ENCODE assay signal across 11 mouse cellular contexts in the genomic region with DNA sequence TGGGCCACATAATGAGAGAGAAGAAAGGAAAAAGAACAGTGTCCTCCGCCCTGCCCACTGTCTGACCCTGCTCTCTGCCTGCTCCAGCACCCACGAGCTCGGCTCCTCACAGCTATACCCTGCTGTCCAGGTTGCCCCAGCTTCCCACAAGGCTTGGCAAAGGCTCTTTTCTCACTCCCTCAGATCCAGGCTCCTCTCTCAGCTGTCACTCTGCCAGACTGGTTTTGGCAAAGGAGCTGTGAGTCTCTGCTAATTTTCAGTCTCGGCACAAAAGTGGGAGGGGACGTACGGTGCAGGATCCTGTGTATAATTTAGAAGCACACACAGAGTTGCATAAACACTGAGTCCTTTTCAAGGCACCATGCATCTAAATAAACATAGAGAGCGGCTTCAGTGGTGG. TPM values are rescaled to one million over a fixed set of nuclear protein-coding genes. Genes with fewer than 3 reads are reported as not detected.
A peak's percentile ranks its signal among the peaks of the same experiment; 100 is the strongest.
DNase-seq lines count a peak whose midpoint lies in the region; ATAC-seq lines count a peak whose summit lies in the region.
"Had no signal": no experiment of that assay in that cellular context is flagged by ENCODE, and none has a peak within 500 bp of the region (broad histone marks: within the 10 kb centered on the region; RNA-seq: fewer than 3 reads in every experiment).

No protein-coding gene starts in this region.

- no peaks in the 10 kb centered on the region; the same call in 1 of the 2 replicates for H3K4me1 ChIP-seq in forebrain, embryonic 14.5 days (ENCODE audit: control insufficient read depth, insufficient read depth, low read length)
- H3K4me1 ChIP-seq in forebrain, embryonic 10.5 days: no peaks in the 10 kb centered on the region
- H3K4me1 ChIP-seq in heart, embryonic 12.5 days (replicated peaks): no peaks in the 10 kb centered on the region
- H3K4me1 ChIP-seq: limb, embryonic 15.5 days had no signal

- H3K9me3 ChIP-seq in forebrain, embryonic 14.5 days (replicated peaks; ENCODE audit: control insufficient read depth, low read length): no peaks in the 10 kb centered on the region; the same call in 1 of the 2 replicates
- H3K9me3 ChIP-seq in forebrain, embryonic 10.5 days: peaks cover 15% of the 10 kb centered on the region
- peaks cover 23% of the 10 kb centered on the region for H3K9me3 ChIP-seq in heart, embryonic 12.5 days (replicated peaks)
- H3K9me3 ChIP-seq: limb, embryonic 15.5 days had no signal

- H3K4me2 ChIP-seq in forebrain, embryonic 14.5 days (ENCODE audit: low read length): no peak overlapping the region
- H3K4me2 ChIP-seq in heart, embryonic 12.5 days: no peak overlapping the region
- H3K4me2 ChIP-seq: limb, embryonic 15.5 days had no signal

- H3K27me3 ChIP-seq in forebrain, embryonic 14.5 days (replicated peaks; ENCODE audit: control insufficient read depth, insufficient read depth, low read length): no peaks in the 10 kb centered on the region
- H3K27me3 ChIP-seq in forebrain, embryonic 10.5 days (ENCODE audit: poor library complexity, severe bottlenecking): no peaks in the 10 kb centered on the region
- H3K27me3 ChIP-seq in heart, embryonic 12.5 days (replicated peaks): no peaks in the 10 kb centered on the region
- H3K27me3 ChIP-seq: limb, embryonic 15.5 days had no signal

- H3K9ac ChIP-seq in forebrain, embryonic 14.5 days (ENCODE audit: low read length): no peak overlapping the region
- H3K9ac ChIP-seq in heart, embryonic 12.5 days: no peak overlapping the region
- H3K9ac ChIP-seq: limb, embryonic 15.5 days had no signal

- intact Hi-C loops in left cerebral cortex, postnatal 14 days (cut with DNase I): no loop called here

- H3K4me3 ChIP-seq in forebrain, embryonic 14.5 days (ENCODE audit: low read depth, low read length): no peak overlapping the region
- no peak overlapping the region for H3K4me3 ChIP-seq in forebrain, embryonic 10.5 days
- no peak overlapping the region for H3K4me3 ChIP-seq in heart, embryonic 12.5 days
- H3K4me3 ChIP-seq: limb, embryonic 15.5 days had no signal

- H3K36me3 ChIP-seq in forebrain, embryonic 14.5 days (ENCODE audit: control insufficient read depth, insufficient read depth, low read length): no peaks in the 10 kb centered on the region
- H3K36me3 ChIP-seq in forebrain, embryonic 10.5 days (replicated peaks): no peaks in the 10 kb centered on the region
- H3K36me3 ChIP-seq in heart, embryonic 12.5 days: no peaks in the 10 kb centered on the region
- H3K36me3 ChIP-seq: limb, embryonic 15.5 days had no signal

- 48% methylated on average over 7 of the region's 7 CpGs for WGBS in forebrain, embryonic 14.5 days
- 84% methylated on average over 7 of the region's 7 CpGs for WGBS in forebrain, embryonic 10.5 days
- WGBS in heart, embryonic 12.5 days: 85% methylated on average over 7 of the region's 7 CpGs

- DNase-seq in forebrain, embryonic 14.5 days (ENCODE audit: low spot score): peak; percentile 92
- DNase-seq in forebrain, embryonic 10.5 days (ENCODE audit: extremely low spot score, low spot score): no peak
- peak; percentile 64 for DNase-seq in Muller cell, postnatal 12 days (ENCODE audit: inconsistent ontology term)
- DNase-seq in frontal cortex, postnatal 14 days (ENCODE audit: low spot score in 2 of 2): peak; percentile 70 to 74
- peak; percentile 85 to 94 for DNase-seq in left cerebral cortex, postnatal 14 days (ENCODE audit: low spot score in 2 of 2)
- no peak for DNase-seq in spleen, adult 18-20 months
- DNase-seq in thymus, postnatal 25 days: no peak
- DNase-seq: heart, postnatal 4 days had no signal

- H3K27ac ChIP-seq in forebrain, embryonic 14.5 days (ENCODE audit: low read depth, low read length): no peak overlapping the region; the same call in 1 of the 2 replicates
- no peak overlapping the region for H3K27ac ChIP-seq in forebrain, embryonic 10.5 days
- H3K27ac ChIP-seq in heart, embryonic 12.5 days (ENCODE audit: poor library complexity, severe bottlenecking): no peak overlapping the region
- H3K27ac ChIP-seq: limb, embryonic 15.5 days had no signal

- peak; percentile 62; the same call in 1 of the 2 replicates for ATAC-seq in forebrain, embryonic 14.5 days
- no peak for ATAC-seq in heart, embryonic 12.5 days (ENCODE audit: insufficient number of reproducible peaks, low FRiP score)

RNA-seq across cellular contexts. Expression of gene Pla2g5, which starts 21.9 kb away (rescaled TPM):
- polyA plus RNA-seq in forebrain, embryonic 14.5 days (2014; fragmentation: Nextera tagmentation; extraction: Ambion mirVana): 0.67 and 1.0 TPM in 2 replicates
- polyA plus RNA-seq in forebrain, embryonic 10.5 days (2016; fragmentation: Nextera tagmentation; extraction: Ambion mirVana): 0.66 and 0.86 TPM in 2 replicates
- 1 to 10 TPM; 2.8 to 4.2 TPM for total RNA-seq in left cerebral cortex, postnatal 14 days (2021)
- 2.5 and 2.6 TPM in 2 replicates for polyA plus RNA-seq in heart, embryonic 12.5 days (2016; fragmentation: Nextera tagmentation; extraction: Ambion mirVana)

RNA-seq across cellular contexts. Expression of gene Gm13030, which starts 32.4 kb away (rescaled TPM):
- not detected in 2 replicates for polyA plus RNA-seq in forebrain, embryonic 14.5 days (2014; fragmentation: Nextera tagmentation; extraction: Ambion mirVana)
- not detected in 2 replicates for polyA plus RNA-seq in forebrain, embryonic 10.5 days (2016; fragmentation: Nextera tagmentation; extraction: Ambion mirVana)
- not detected for total RNA-seq in left cerebral cortex, postnatal 14 days (2021)
- polyA plus RNA-seq in heart, embryonic 12.5 days (2016; fragmentation: Nextera tagmentation; extraction: Ambion mirVana): not detected in 2 replicates
- total RNA-seq: heart, postnatal 4 days had no signal
- polyA plus RNA-seq: limb, embryonic 15.5 days; small intestine, adult 2 months had no signal

RNA-seq across cellular contexts. Expression of gene Pla2g2e, which starts 36.4 kb away (rescaled TPM):
- polyA plus RNA-seq in forebrain, embryonic 14.5 days (2014; fragmentation: Nextera tagmentation; extraction: Ambion mirVana): not detected in 2 replicates
- not detected in 2 replicates for polyA plus RNA-seq in forebrain, embryonic 10.5 days (2016; fragmentation: Nextera tagmentation; extraction: Ambion mirVana)
- not detected for total RNA-seq in left cerebral cortex, postnatal 14 days (2021)
- not detected in 2 replicates for polyA plus RNA-seq in heart, embryonic 12.5 days (2016; fragmentation: Nextera tagmentation; extraction: Ambion mirVana)
- polyA plus RNA-seq: limb, embryonic 15.5 days had no signal

Comparison
In these comparisons a context has a peak if more than half of its experiments do, and no peak if none do; other contexts are left out.
1. DNase-seq: peak in forebrain, embryonic 14.5 days (single experiment), Muller cell, postnatal 12 days (single experiment), frontal cortex, postnatal 14 days (2 of 2) and left cerebral cortex, postnatal 14 days (2 of 2); none in forebrain, embryonic 10.5 days (single experiment), spleen, adult 18-20 months (0 of 2) and thymus, postnatal 25 days (single experiment).